Mouse (Mus musculus) small intestine, adult 2 months (tissue): ENCODE results near the gene Tctex1d4.

Experiments used
- CTCF ChIP-seq: fragments of 200-500 bp; IDR thresholded peaks from 2 replicates; pipeline ENCODE4 v1.5.1; 2012; ENCODE audit warnings: low read depth, mild to moderate bottlenecking, control low read depth, inconsistent platforms, low read length, moderate library complexity, mixed read lengths; ENCODE audit not compliant: insufficient replicate concordance, insufficient read length; ENCODE audit errors: extremely low read depth
- POLR2A ChIP-seq: fragments of 200-500 bp; IDR thresholded peaks from 2 replicates; pipeline ENCODE4 v1.6.1; 2012; ENCODE audit warnings: low read depth, mild to moderate bottlenecking, control low read depth, inconsistent platforms, low read length, moderate library complexity

- TF ChIP-seq CTCF (no peak), POLR2A (no peak)
Observed at GRCm38 (mm10) chr4:117130790-117131189, 4.2 kb downstream of the Tctex1d4 start.
